Mouse (Mus musculus): ENCODE data around the gene Alb.

DNA sequence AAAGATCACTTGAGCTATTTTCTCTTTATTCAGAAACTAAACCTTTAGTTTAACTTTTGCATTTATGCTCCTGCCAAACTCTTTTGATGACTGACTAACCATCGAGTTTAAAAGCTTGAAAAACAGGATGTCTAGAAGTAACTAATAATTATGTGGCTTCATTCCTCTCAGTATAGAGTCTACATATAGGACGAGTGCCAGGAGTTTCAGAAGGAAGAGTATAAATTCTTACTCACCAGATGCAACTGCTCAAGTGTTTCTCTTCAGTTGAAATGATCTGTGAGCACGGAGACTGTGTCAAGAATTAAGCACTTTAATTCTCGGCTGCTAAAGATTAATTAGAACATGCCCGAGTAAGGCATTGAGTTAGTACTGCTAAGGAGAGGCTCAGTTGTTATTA is 2.0 kb upstream of the Alb start:
- no peak for TF ChIP-seq POLR2A (IDR thresholded peaks at IDR 0.05; ENCODE audit: low read depth, low read length)
- TF ChIP-seq CTCF (IDR thresholded peaks at IDR 0.05; ENCODE audit: extremely low read depth, insufficient read length, insufficient replicate concordance, low read depth, low read length) = no peak

Measured in small intestine, adult 2 months (tissue).